Mouse (Mus musculus) MEL (cell line): Measurements from ENCODE around the gene Paqr6. TPM values are rescaled to one million over a fixed set of nuclear protein-coding genes. Genes with fewer than 3 reads are reported as not detected.
A peak's percentile ranks its signal among the peaks of the same experiment; 100 is the strongest.

Experiments used
- DNase-seq: peaks from one replicate; pipeline ENCODE4 v3.0.0; 2011; ENCODE audit warnings: low read depth, low spot score
- H3K27ac ChIP-seq: 2 replicates; pipeline ENCODE4 v1.5.1; 2012; ENCODE audit warnings: low read depth, mild to moderate bottlenecking, control low read depth, low read length, moderate library complexity; ENCODE audit not compliant: control insufficient read depth
- H3K27me3 ChIP-seq, 2 experiments: fragments of 150-350 bp in 1 of 2; sonication (generic) in 1 of 2; 2 replicates each; pipeline ENCODE4 v1.6.1; 2012; ENCODE audit warnings: low read length in 2 of 2, mild to moderate bottlenecking in 2 of 2, improper control_type of control experiment in 1 of 2, moderate library complexity in 1 of 2; ENCODE audit not compliant: insufficient read depth in 2 of 2, control insufficient read depth in 1 of 2
- H3K36me3 ChIP-seq, 2 experiments: 2 replicates each; pipeline ENCODE4 v1.6.1; 2012 to 2014; ENCODE audit warnings: low read length in 2 of 2, improper control_type of control experiment in 1 of 2, inconsistent platforms in 1 of 2, mild to moderate bottlenecking in 1 of 2; ENCODE audit not compliant: insufficient read depth in 2 of 2, control insufficient read depth in 1 of 2
- H3K4me1 ChIP-seq, 2 experiments: fragments of 150-350 bp in 1 of 2; sonication (generic) in 1 of 2; 2 replicates each; pipeline ENCODE4 v1.6.1; 2012; ENCODE audit warnings: low read length in 2 of 2, improper control_type of control experiment in 1 of 2, mild to moderate bottlenecking in 1 of 2; ENCODE audit not compliant: insufficient read depth in 2 of 2, control insufficient read depth in 1 of 2
- H3K4me3 ChIP-seq, 2 experiments: fragments of 150-350 bp in 1 of 2; sonication (generic) in 1 of 2; 2 replicates each; pipeline ENCODE4 v1.5.1; 2012; ENCODE audit warnings: low read depth in 2 of 2, low read length in 2 of 2, mild to moderate bottlenecking in 2 of 2, moderate library complexity in 2 of 2, control low read depth in 1 of 2, improper control_type of control experiment in 1 of 2; ENCODE audit not compliant: control insufficient read depth in 1 of 2, insufficient read depth in 1 of 2
- H3K79me2 ChIP-seq: 2 replicates; pipeline ENCODE4 v1.6.1; 2012; ENCODE audit warnings: mild to moderate bottlenecking, low read length, moderate library complexity; ENCODE audit not compliant: control insufficient read depth, poor library complexity, insufficient read depth
- H3K9ac ChIP-seq: 2 replicates; pipeline ENCODE4 v1.6.1; 2012; ENCODE audit warnings: low read depth, mild to moderate bottlenecking, control low read depth, low read length, moderate library complexity; ENCODE audit not compliant: control insufficient read depth, poor library complexity, severe bottlenecking
- H3K9me3 ChIP-seq: fragments of 150-350 bp; sonication (generic); replicated peaks from 2 replicates; pipeline ENCODE4 v1.6.1; 2012; ENCODE audit warnings: mild to moderate bottlenecking, low read length, improper control_type of control experiment, moderate library complexity; ENCODE audit not compliant: insufficient read depth
- BHLHE40 ChIP-seq: IDR thresholded peaks from 2 replicates; pipeline ENCODE4 v1.6.1; 2012; ENCODE audit warnings: low read depth, mild to moderate bottlenecking, inconsistent platforms, low read length, improper control_type of control experiment, borderline replicate concordance
- CHD1 ChIP-seq: IDR thresholded peaks from 2 replicates; pipeline ENCODE4 v1.6.1; 2012; ENCODE audit warnings: low read depth, mild to moderate bottlenecking, inconsistent platforms, low read length, improper control_type of control experiment
- CHD2 ChIP-seq: IDR thresholded peaks from 2 replicates; pipeline ENCODE4 v1.6.1; 2011; ENCODE audit warnings: low read length, improper control_type of control experiment
- E2F4 ChIP-seq: IDR thresholded peaks from 2 replicates; pipeline ENCODE4 v1.6.1; 2011; ENCODE audit warnings: low read depth, low read length, improper control_type of control experiment, borderline replicate concordance
- ELF1 ChIP-seq: IDR thresholded peaks from 2 replicates; pipeline ENCODE4 v1.6.1; 2014; ENCODE audit warnings: low read depth, mild to moderate bottlenecking, inconsistent platforms, low read length, improper control_type of control experiment, moderate library complexity
- EP300 ChIP-seq, 2 experiments: IDR thresholded peaks; 2 replicates each; pipeline ENCODE4 v1.6.1; 2011; ENCODE audit warnings: improper control_type of control experiment in 2 of 2, low read length in 2 of 2, low read depth in 1 of 2, mild to moderate bottlenecking in 1 of 2
- GABPA ChIP-seq: IDR thresholded peaks from 2 replicates; pipeline ENCODE4 v1.6.1; 2012; ENCODE audit warnings: low read depth, mild to moderate bottlenecking, inconsistent platforms, low read length, improper control_type of control experiment, moderate library complexity
- HCFC1 ChIP-seq: IDR thresholded peaks from 2 replicates; pipeline ENCODE4 v1.6.1; 2012; ENCODE audit warnings: low read depth, mild to moderate bottlenecking, inconsistent platforms, low read length, improper control_type of control experiment, moderate library complexity
- JUND ChIP-seq: IDR thresholded peaks from 2 replicates; pipeline ENCODE4 v1.6.1; 2011; ENCODE audit warnings: low read depth, mild to moderate bottlenecking, improper control_type of control experiment, low read length
- KAT2A ChIP-seq: conservative IDR thresholded peaks from 2 replicates; pipeline ENCODE4 v1.6.1; 2012; ENCODE audit warnings: low read depth, low read length, improper control_type of control experiment, inconsistent platforms
- MAFK ChIP-seq: IDR thresholded peaks from 2 replicates; pipeline ENCODE4 v1.6.1; 2011; ENCODE audit warnings: low read depth, mild to moderate bottlenecking, low read length, improper control_type of control experiment, borderline replicate concordance
- MAX ChIP-seq: IDR thresholded peaks from 2 replicates; pipeline ENCODE4 v1.6.1; 2011; ENCODE audit warnings: low read length, improper control_type of control experiment
- MXI1 ChIP-seq: IDR thresholded peaks from 2 replicates; pipeline ENCODE4 v1.6.1; 2011; ENCODE audit warnings: mild to moderate bottlenecking, low read depth, low read length, improper control_type of control experiment
- MYB ChIP-seq: IDR thresholded peaks from 2 replicates; pipeline ENCODE4 v1.6.1; 2011; ENCODE audit warnings: mild to moderate bottlenecking, low read depth, low read length, improper control_type of control experiment
- MYC ChIP-seq: IDR thresholded peaks from 2 replicates; pipeline ENCODE4 v1.6.1; 2011; ENCODE audit warnings: low read depth, mild to moderate bottlenecking, low read length, improper control_type of control experiment, moderate library complexity
- NRF1 ChIP-seq: IDR thresholded peaks from 2 replicates; pipeline ENCODE4 v1.6.1; 2014; ENCODE audit warnings: low read depth, mild to moderate bottlenecking, inconsistent platforms, low read length, improper control_type of control experiment, moderate library complexity; ENCODE audit not compliant: poor library complexity, insufficient read depth, severe bottlenecking
- SIN3A ChIP-seq: IDR thresholded peaks from 2 replicates; pipeline ENCODE4 v1.6.1; 2012; ENCODE audit warnings: low read length, improper control_type of control experiment, inconsistent platforms
- SMC3 ChIP-seq: IDR thresholded peaks from 2 replicates; pipeline ENCODE4 v1.6.1; 2011; ENCODE audit warnings: low read depth, low read length, improper control_type of control experiment
- TCF12 ChIP-seq: IDR thresholded peaks from 2 replicates; pipeline ENCODE4 v1.6.1; 2014; ENCODE audit warnings: low read depth, mild to moderate bottlenecking, inconsistent platforms, low read length, improper control_type of control experiment, moderate library complexity
- USF1 ChIP-seq: IDR thresholded peaks from 2 replicates; pipeline ENCODE4 v1.6.1; 2014; ENCODE audit warnings: low read depth, mild to moderate bottlenecking, inconsistent platforms, low read length, improper control_type of control experiment, moderate library complexity
- ZC3H11A ChIP-seq: IDR thresholded peaks from 2 replicates; pipeline ENCODE4 v1.6.1; 2012; ENCODE audit warnings: low read depth, mild to moderate bottlenecking, inconsistent platforms, low read length, improper control_type of control experiment
- ZKSCAN1 ChIP-seq: IDR thresholded peaks from 2 replicates; pipeline ENCODE4 v1.6.1; 2012; ENCODE audit warnings: low read depth, mild to moderate bottlenecking, inconsistent platforms, low read length, improper control_type of control experiment, moderate library complexity
- polyA plus RNA-seq, 2 experiments: library from polyadenylated mRNA; stranded (reverse) in 1 of 2; unstranded in 1 of 2; fragments of >175 nt in 1 of 2; fragments of >200 nt in 1 of 2; gene quantifications; 2 replicates each; pipeline versions ENCODE4 v1.2.1 to v1.2.4; 2012; ENCODE audit warnings: low replicate concordance in 2 of 2, low read depth in 1 of 2; ENCODE audit not compliant: insufficient read length in 2 of 2, insufficient read depth in 1 of 2, missing spikeins in 1 of 2
- total RNA-seq: library from RNA; depleted of rRNA; stranded (reverse); fragments of 300-350 nt; gene quantifications from 2 replicates; pipeline ENCODE4 v1.2.3, GENCODE M21; 2012

Paqr6 gene
- total and polyA plus RNA-seq, 3 experiments, result 0.11 TPM; not detected in 2

DNA sequence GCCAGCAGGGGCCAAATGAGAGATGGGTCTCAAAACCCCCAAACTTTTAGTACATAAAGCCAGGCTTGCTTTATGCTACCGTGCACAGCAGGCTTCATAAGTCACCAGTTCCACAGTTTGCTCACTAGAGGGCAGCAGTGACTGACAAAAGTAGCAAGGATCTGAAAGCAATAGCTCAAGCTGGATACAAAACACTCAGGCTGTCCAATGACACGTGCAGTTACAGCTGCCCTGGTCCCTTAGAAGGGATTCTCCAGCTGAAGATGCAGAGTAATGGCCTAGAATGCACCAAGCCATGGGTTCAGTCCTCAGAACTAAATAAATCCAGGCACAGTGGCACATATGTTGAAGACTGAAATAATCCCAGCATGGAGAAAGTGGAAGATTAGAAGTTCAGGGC lies 42.7 kb downstream of the Paqr6 start (continued):
- TF ChIP-seq SMC3 (peak; percentile 96), NRF1 (no peak), EP300 (IDR thresholded peaks at IDR 0.05; ENCODE audit: low read depth in 1 of 2, low read length in 2 of 2) (no peak), TCF12 (no peak), E2F4 (no peak), MYC (peak; percentile 96), GABPA (no peak), KAT2A (no peak), MYB (no peak), MXI1 (peak; percentile 91), ELF1 (no peak), JUND (no peak; the same call in 1 of the 2 replicates), MAFK (no peak), MAX (peak; percentile 81), SIN3A (peak; percentile 94)

DNA sequence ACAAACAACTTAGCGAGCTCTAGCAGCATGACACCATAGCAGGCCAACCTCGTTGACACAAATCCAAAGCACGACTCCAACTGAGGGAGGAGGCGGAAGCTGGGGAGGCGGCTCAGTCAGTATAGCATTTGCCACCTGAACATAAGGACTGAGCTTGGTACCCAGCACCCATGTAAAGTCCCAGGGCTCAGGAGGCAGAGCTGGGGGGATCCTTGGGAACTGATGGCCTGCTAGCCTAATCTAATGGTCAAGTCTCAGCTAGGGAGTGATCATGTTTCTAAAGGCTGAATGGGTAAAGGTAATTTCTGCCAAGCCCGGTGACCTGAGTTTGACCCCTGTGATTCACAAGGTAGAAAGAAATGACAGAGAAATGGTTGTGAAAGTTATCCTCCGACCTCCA lies 43.1 kb downstream of the Paqr6 start:
- DNase-seq, result no peak
- H3K4me3 ChIP-seq, result no peak overlapping the region

More for the DNA sequence above, 43.1 kb downstream of the Paqr6 start:
- TF ChIP-seq SMC3 (no peak), ZC3H11A (no peak), CHD1 (no peak), KAT2A (no peak), HCFC1 (no peak), SIN3A (no peak), MXI1 (no peak), ELF1 (no peak), E2F4 (no peak), EP300 (IDR thresholded peaks at IDR 0.05; ENCODE audit: low read depth in 1 of 2, low read length in 2 of 2) (no peak), CHD2 (no peak), MYC (no peak), BHLHE40 (no peak), JUND (no peak), ZKSCAN1 (no peak), USF1 (no peak), MYB (no peak)
- TF ChIP-seq, all 39 proteins: peak for 0
- no peak overlapping the region for H3K9ac ChIP-seq
- peaks cover 0 to 15% of the 10 kb centered on the region in 2 experiments; a peak in 3 of 4 replicates for H3K36me3 ChIP-seq
- H3K4me1 ChIP-seq, result peaks cover 0 to 26% of the 10 kb centered on the region in 2 experiments; a peak in 3 of 4 replicates
- H3K27me3 ChIP-seq, result no peaks in the 10 kb centered on the region
- H3K9me3 ChIP-seq, result no peaks in the 10 kb centered on the region
- no peak overlapping the region for H3K27ac ChIP-seq
- peaks cover 26% of the 10 kb centered on the region for H3K79me2 ChIP-seq
